Mouse (Mus musculus): ENCODE data around the gene Krcc1. TPM values are rescaled to one million over a fixed set of nuclear protein-coding genes. Genes with fewer than 3 reads are reported as not detected.
"Not testable (repeated sequence)": the region's sequence is repeated elsewhere in the genome, so short reads cannot be mapped to it uniquely, and the experiment has no call there.

Krcc1 gene
- polyA plus RNA-seq, 1 experiment: 87.1 TPM

- Histone ChIP-seq H3K27ac (ENCODE audit: insufficient read depth, low read length) (no peak within 1 kb of the TSS), H3K4me1 (ENCODE audit: control insufficient read depth, insufficient read depth, low read length) (no peaks in the 10 kb centered on the region), H3K4me3 (ENCODE audit: insufficient read depth, low read length) (no peak within 1 kb of the TSS)
- TF ChIP-seq POLR2A (IDR thresholded peaks at IDR 0.05; ENCODE audit: low read depth, low read length) (no peak), CTCF (IDR thresholded peaks at IDR 0.05; ENCODE audit: borderline replicate concordance, insufficient read depth, low read length) (no peak)
These were observed 51.0 kb downstream of the Krcc1 start, which contains the start of gene Cd8b1 for GRCm38 (mm10) chr6:71322491-71322921. TSS of gene Cd8b1 (plus strand) at chr6:71322788.

- no peak overlapping the region for H3K4me3 ChIP-seq (ENCODE audit: insufficient read depth, low read length)
- H3K27ac ChIP-seq (ENCODE audit: insufficient read depth, low read length): no peak overlapping the region
- TF ChIP-seq POLR2A (IDR thresholded peaks at IDR 0.05; ENCODE audit: low read depth, low read length): no peak
- TF ChIP-seq CTCF (IDR thresholded peaks at IDR 0.05; ENCODE audit: borderline replicate concordance, insufficient read depth, low read length): no peak
- H3K4me1 ChIP-seq (ENCODE audit: control insufficient read depth, insufficient read depth, low read length): no peaks in the 10 kb centered on the region
These were observed 53.3 kb downstream of the Krcc1 start for GRCm38 (mm10) chr6:71324816-71325215.

- no peak overlapping the region for H3K4me3 ChIP-seq (ENCODE audit: insufficient read depth, low read length)
- no peak overlapping the region for H3K27ac ChIP-seq (ENCODE audit: insufficient read depth, low read length)
- TF ChIP-seq CTCF (IDR thresholded peaks at IDR 0.05; ENCODE audit: borderline replicate concordance, insufficient read depth, low read length) (no peak), POLR2A (IDR thresholded peaks at IDR 0.05; ENCODE audit: low read depth, low read length) (no peak)
- H3K4me1 ChIP-seq (ENCODE audit: control insufficient read depth, insufficient read depth, low read length): no peaks in the 10 kb centered on the region
These were observed 58.4 kb downstream of the Krcc1 start for GRCm38 (mm10) chr6:71329881-71330280.

- Histone ChIP-seq H3K27ac (ENCODE audit: insufficient read depth, low read length) (no peak overlapping the region), H3K4me1 (ENCODE audit: control insufficient read depth, insufficient read depth, low read length) (no peaks in the 10 kb centered on the region), H3K4me3 (ENCODE audit: insufficient read depth, low read length) (no peak overlapping the region)
- TF ChIP-seq CTCF (IDR thresholded peaks at IDR 0.05; ENCODE audit: borderline replicate concordance, insufficient read depth, low read length) (no peak), POLR2A (IDR thresholded peaks at IDR 0.05; ENCODE audit: low read depth, low read length) (no peak)
These were observed 59.0 kb downstream of the Krcc1 start for GRCm38 (mm10) chr6:71330486-71330885.

- H3K4me1 ChIP-seq (ENCODE audit: control insufficient read depth, insufficient read depth, low read length); H3K27ac ChIP-seq (ENCODE audit: insufficient read depth, low read length); H3K4me3 ChIP-seq (ENCODE audit: insufficient read depth, low read length): not testable (repeated sequence)
These were observed 60.0 kb downstream of the Krcc1 start for GRCm38 (mm10) chr6:71331491-71331890.

- TF ChIP-seq POLR2A (IDR thresholded peaks at IDR 0.05; ENCODE audit: low read depth, low read length) (no peak), CTCF (IDR thresholded peaks at IDR 0.05; ENCODE audit: borderline replicate concordance, insufficient read depth, low read length) (no peak)
- H3K4me3 ChIP-seq (ENCODE audit: insufficient read depth, low read length): no peak overlapping the region
- H3K4me1 ChIP-seq (ENCODE audit: control insufficient read depth, insufficient read depth, low read length): no peaks in the 10 kb centered on the region
- no peak overlapping the region for H3K27ac ChIP-seq (ENCODE audit: insufficient read depth, low read length)
These were observed 60.9 kb downstream of the Krcc1 start for GRCm38 (mm10) chr6:71332236-71332965.

GRCm38 (mm10) chr6:71333031-71333430 is 61.6 kb downstream of the Krcc1 start:
- Histone ChIP-seq H3K4me3 (ENCODE audit: insufficient read depth, low read length) (no peak overlapping the region), H3K27ac (ENCODE audit: insufficient read depth, low read length) (no peak overlapping the region), H3K4me1 (ENCODE audit: control insufficient read depth, insufficient read depth, low read length) (no peaks in the 10 kb centered on the region)
- TF ChIP-seq POLR2A (IDR thresholded peaks at IDR 0.05; ENCODE audit: low read depth, low read length) (no peak), CTCF (IDR thresholded peaks at IDR 0.05; ENCODE audit: borderline replicate concordance, insufficient read depth, low read length) (no peak)

GRCm38 (mm10) chr6:71333578-71334273 is 62.2 kb downstream of the Krcc1 start:
- TF ChIP-seq POLR2A (IDR thresholded peaks at IDR 0.05; ENCODE audit: low read depth, low read length): no peak
- TF ChIP-seq CTCF (IDR thresholded peaks at IDR 0.05; ENCODE audit: borderline replicate concordance, insufficient read depth, low read length): no peak
- H3K27ac ChIP-seq (ENCODE audit: insufficient read depth, low read length): no peak overlapping the region
- no peaks in the 10 kb centered on the region for H3K4me1 ChIP-seq (ENCODE audit: control insufficient read depth, insufficient read depth, low read length)
- no peak overlapping the region for H3K4me3 ChIP-seq (ENCODE audit: insufficient read depth, low read length)

Other genes starting within 250 kb of the Krcc1 start
- 4.4 and 6.1 TPM in 2 replicates for gene Thnsl2, start 127.2 kb upstream of the Krcc1 start, polyA plus RNA-seq (2011; ENCODE audit: insufficient read length, low read depth, missing spikeins)
- not detected in 2 replicates for gene Fabp1, start 71.8 kb upstream of the Krcc1 start, polyA plus RNA-seq (2011; ENCODE audit: insufficient read length, low read depth, missing spikeins)
- gene Smyd1, start 50.6 kb downstream of the Krcc1 start, polyA plus RNA-seq (2011; ENCODE audit: insufficient read length, low read depth, missing spikeins): 0.38 TPM in 1 of 2 replicates, not detected in the other
- gene Cd8b1, start 51.1 kb downstream of the Krcc1 start, polyA plus RNA-seq (2011; ENCODE audit: insufficient read length, low read depth, missing spikeins): not detected in 2 replicates
- gene Cd8a, start 101.8 kb downstream of the Krcc1 start, polyA plus RNA-seq (2011; ENCODE audit: insufficient read length, low read depth, missing spikeins): not detected in 2 replicates
- gene Rmnd5a, start 169.0 kb downstream of the Krcc1 start, polyA plus RNA-seq (2011; ENCODE audit: insufficient read length, low read depth, missing spikeins): 28.4 and 43.2 TPM in 2 replicates
- gene Rnf103, start 222.2 kb downstream of the Krcc1 start, polyA plus RNA-seq (2011; ENCODE audit: insufficient read length, low read depth, missing spikeins): 20.9 and 23.3 TPM in 2 replicates

All from embryonic fibroblast, embryonic 13.5 days (primary cell).